Mouse (Mus musculus): Measurements from ENCODE around the gene Camk2g. TPM values are rescaled to one million over a fixed set of nuclear protein-coding genes. Genes with fewer than 3 reads are reported as not detected.

Camk2g gene
- 10 to 100 TPM in 1 of 2 experiments, 1 to 10 TPM in 1; 6.8 to 10.1 TPM for polyA plus RNA-seq (2017; shearing (Covaris generic))

DNA sequence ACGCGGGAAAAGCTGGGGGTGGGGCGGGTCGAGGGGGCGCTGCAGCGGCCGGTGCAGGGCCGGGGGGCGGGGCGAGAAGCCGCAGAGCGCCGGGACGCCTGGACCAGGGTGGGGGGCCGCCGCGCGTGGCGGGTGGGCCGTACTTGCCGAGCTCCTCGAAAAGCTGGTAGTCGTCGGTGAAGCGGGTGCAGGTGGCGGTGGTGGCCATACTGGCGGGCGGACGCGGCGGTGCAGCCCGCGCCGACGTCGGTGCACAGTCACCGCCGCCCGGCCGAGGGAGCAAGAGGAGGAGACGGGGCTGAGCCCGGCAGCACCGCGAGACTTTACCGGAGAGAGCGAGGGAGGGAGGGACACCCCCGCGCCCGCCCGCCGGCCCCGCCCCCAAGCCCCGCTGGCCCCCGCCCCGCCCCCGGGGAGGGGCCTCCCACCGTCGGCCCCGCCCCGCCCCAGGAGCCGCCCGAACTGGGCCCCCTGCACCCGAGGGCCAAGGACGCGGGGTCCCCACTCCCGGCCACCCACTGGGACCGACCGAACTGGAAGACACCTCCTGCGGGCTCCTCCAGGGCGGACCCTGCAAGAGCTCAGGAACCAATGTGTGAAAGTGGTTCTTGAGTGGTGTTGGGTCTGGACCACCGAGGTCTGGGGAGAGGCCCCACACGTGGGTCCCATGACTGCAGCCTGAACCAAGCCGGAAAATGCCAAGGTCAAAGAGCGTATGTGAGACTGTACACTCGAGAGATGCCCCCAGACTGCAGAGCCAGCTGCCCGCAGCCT lies at the start of gene Camk2g:
TSS of gene Camk2g (minus strand) at position 331 of the 774 bp plus-strand sequence.

DNA sequence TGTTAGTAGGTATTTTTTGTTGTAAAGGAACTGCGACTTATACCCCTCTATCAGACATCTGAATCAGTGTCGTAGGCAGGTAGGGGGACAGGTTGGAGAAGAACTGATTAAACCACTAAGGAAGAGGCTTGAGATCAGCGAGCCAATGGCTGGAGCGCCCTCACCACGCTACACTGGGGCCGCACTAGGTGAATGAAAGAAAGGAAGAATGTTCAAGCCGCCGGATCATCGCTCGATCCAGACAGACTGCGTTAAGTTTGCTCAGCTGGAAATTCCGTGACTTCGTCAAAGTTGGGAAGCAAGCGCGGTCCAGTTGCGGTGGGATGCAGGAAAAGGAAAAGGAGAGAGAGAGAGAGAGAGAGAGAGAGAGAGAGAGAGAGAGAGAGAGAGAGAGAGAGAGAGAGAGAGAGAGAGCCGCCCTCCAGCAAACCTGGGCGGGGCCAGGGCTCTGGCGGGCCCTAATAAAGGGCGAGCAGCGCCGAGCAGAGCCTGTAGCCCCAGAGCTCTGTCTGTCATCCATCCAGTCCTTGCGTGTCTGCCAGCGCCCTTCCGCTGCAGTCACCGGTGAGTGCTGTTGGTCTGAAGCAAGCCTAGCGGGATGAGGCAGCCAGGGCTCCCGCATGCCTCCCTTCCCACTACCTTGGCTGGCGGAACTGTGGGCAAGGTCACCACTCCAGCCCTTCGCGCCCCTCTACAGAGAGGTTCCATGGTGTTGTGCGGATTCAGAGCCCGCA lies 42.5 kb upstream of the Camk2g start, which contains the start of gene Plau:
TSS of gene Plau (plus strand) at position 490 of the 734 bp plus-strand sequence.

DNA sequence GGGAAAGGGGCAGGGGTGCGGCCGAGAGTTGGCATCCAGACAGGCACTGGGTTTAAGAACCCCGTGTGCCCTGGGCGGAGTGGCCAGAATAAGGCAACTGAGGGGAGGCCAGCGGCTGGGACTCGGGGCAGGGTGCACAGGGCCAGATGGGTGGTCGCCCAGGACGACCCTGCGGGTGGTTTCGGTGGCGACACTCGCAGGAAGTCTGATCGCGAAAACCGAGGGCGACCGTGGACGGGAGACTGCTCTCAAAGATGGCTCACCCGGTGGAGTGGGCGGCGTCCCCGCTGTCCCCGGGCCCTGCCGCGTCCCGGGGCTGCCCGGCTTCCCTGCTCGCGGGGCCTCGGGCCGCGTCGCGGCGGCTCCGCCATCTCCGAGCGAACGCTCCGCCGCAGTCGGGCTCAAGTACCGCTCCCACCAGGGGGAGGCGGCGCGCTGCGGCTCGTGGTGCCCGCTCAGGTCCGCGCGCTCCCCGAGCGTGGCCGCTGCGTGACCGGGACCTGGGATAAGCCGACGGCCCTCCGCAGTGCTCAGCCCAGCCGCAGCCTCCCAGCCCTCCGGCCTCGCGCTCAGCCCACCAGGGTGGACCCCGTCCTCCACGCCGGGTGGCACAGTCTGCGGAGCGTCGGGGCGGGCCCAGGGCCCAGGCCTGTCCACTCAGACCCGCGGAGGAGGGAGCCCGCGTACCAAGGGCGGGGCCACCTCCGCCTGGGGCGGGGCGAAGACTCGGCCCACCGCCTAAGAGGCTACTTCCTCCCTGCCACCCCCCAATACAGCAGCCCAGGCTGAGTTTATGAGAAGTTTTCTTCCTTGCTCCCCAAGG lies 59.7 kb downstream of the Camk2g start, which contains the start of gene Ndst2:
TSS of gene Ndst2 (minus strand) at position 611 of the 823 bp plus-strand sequence.

DNA sequence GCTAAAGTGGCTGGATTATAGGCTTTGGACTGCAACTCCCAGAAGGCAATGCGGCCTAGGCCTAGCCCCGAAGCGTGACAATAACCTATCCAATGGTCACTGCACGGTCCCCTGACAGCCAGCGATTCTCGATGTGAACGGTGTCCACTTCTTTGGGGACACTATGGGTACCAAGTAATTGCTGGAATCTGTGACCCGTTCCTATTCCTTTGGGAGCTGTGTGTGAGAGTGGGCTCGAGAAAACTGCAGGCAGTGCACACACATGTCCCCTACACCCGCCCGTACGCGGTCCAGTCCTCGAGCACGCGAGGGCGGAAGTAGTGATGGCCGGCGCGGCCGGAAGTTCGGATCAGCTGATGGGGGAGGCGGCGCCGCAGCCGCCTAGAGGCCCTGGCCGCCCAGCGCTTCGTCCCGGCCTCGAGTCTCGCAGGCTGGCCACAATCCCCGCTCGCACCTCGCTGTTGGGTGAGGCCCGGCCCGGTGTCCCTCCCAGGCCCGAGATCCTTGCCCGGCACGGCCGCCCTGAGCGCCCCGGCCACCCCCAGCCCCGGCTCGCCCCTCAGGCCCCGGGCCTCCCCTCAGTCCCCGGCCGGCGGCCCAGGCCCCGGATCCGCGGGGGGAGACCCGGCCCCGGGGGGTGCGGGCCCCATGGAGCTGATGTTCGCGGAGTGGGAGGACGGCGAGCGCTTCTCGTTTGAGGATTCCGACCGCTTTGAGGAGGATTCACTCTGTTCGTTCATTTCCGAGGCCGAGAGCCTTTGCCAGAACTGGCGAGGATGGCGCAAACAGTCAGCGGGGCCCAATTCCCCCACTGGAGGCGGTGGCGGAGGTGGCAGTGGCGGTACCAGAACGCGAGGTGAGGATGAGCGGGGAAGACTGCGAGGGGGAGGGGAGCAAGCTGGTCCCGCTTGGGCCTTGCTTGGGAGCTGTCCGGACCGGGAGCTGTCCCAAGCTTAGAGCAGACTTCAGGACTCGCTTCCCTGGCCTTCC lies 86.4 kb downstream of the Camk2g start, which contains the start of gene Zswim8:
TSS of gene Zswim8 (plus strand) at position 352 of the 990 bp plus-strand sequence.

DNA sequence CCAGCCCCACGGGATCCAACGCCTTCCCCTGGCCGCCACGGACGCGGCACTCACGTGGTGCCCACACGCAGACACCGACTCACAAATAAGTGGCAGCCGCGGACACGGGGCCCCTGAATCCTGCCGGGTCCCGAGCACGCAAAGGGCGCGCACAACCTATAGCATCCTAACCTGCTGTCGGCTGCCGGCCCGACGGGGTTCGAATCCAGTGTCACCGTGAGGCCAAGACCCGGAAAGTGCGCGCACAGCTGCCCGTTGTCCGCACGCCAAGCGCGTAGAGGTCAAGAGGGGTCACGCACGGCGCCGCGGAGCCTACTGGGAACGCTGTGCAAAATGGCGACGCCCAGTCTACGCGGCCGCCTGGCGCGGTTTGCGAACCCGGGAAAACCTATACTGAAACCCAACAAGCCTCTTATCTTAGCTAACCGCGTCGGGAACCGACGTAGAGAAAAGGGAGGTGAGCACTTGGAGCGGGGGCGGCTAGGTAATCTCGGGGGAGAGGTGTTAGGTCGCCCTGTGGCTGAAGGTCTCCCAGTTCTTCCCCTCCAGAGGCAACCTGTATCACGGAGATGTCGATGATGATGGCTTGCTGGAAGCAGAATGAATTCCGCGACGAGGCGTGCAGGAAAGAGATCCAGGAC lies 91.0 kb downstream of the Camk2g start, which contains the start of gene Chchd1:
TSS of gene Chchd1 (plus strand) at position 266 of the 641 bp plus-strand sequence.

DNA sequence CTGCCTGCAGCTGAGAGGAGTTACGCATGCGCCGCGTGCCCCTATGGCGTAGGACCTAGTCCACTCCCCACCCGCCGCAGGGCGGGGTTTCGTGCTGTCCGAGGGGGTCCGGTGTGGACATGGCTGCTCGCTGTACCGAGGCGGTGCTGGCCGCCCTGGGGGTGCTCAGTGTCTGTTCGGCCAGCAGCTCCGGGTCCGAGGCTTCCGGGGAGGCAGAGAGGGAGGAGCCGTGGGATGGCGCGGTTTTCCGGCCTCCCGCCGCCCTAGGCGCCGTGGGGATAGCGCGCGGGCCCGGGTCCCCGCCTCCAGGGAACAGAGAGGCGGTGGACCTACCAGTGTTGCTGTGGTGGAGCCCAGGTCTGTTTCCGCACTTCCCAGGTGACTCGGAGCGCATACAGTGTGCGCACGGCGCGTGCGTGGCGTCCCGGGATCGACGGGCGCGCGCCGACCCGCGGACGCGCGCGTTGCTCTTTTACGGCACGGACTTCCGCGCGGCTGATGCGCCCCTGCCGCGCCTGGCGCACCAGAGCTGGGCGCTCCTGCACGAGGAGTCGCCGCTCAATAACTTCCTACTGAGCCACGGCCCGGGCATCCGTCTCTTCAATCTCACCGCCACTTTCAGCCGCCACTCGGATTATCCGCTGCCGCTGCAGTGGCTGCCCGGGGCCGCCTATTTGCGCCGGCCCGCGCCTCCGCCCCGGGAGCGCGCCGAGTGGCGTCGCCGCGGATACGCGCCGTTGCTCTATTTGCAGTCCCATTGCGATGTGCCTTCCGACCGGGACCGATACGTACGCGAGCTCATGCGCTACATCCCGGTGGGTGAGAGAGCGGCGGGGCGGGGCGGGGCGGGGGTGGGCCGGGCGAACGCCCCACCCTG lies 98.8 kb downstream of the Camk2g start, which contains the start of gene Fut11:
TSS of gene Fut11 (plus strand) at position 85 of the 877 bp plus-strand sequence.

Other genes with a start within 250 kb of the Camk2g start
- 10 to 100 TPM; 30.4 to 31.4 TPM for gene Ppp3cb, start 247.5 kb downstream of the Camk2g start, polyA plus RNA-seq (2017; shearing (Covaris generic))
- gene Usp54, start 153.0 kb downstream of the Camk2g start, polyA plus RNA-seq (2017; shearing (Covaris generic)): 1 to 10 TPM; 2.5 to 2.6 TPM
- not detected for gene Myoz1, start 137.5 kb downstream of the Camk2g start, polyA plus RNA-seq (2017; shearing (Covaris generic))
- gene Synpo2l, start 125.7 kb downstream of the Camk2g start, polyA plus RNA-seq (2017; shearing (Covaris generic)): under 1 TPM in 1 of 2 experiments, not detected in 1; 0.21 TPM
- gene Sec24c, start 119.8 kb downstream of the Camk2g start, polyA plus RNA-seq (2017; shearing (Covaris generic)): 100 to 1,000 TPM; 181 to 190 TPM
- 10 to 100 TPM in 1 of 2 experiments, 1 to 10 TPM in 1; 9.8 to 13.7 TPM for gene Fut11, start 99.1 kb downstream of the Camk2g start, polyA plus RNA-seq (2017; shearing (Covaris generic))
- 100 to 1,000 TPM; 102 to 136 TPM for gene Chchd1, start 91.1 kb downstream of the Camk2g start, polyA plus RNA-seq (2017; shearing (Covaris generic))
- 10 to 100 TPM; 35.8 to 56.8 TPM for gene Zswim8, start 86.5 kb downstream of the Camk2g start, polyA plus RNA-seq (2017; shearing (Covaris generic))
- gene Ndst2, start 59.5 kb downstream of the Camk2g start, polyA plus RNA-seq (2017; shearing (Covaris generic)): 10 to 100 TPM; 34.4 to 35.0 TPM
- under 1 TPM in 1 of 2 experiments, not detected in 1; 0.07 TPM for gene Plau, start 42.6 kb upstream of the Camk2g start, polyA plus RNA-seq (2017; shearing (Covaris generic))
- 1 to 10 TPM; 1.9 to 3.1 TPM for gene Vcl, start 135.3 kb upstream of the Camk2g start, polyA plus RNA-seq (2017; shearing (Covaris generic))

All from activated CD4-positive, CD25-positive, alpha-beta regulatory T cell (primary cell).